Mouse (Mus musculus) heart, adult 2 months (tissue): Measurements from ENCODE around the gene Dusp27. TPM values are rescaled to one million over a fixed set of nuclear protein-coding genes. Genes with fewer than 3 reads are reported as not detected.

ENCODE experiments used
- DNase-seq, 2 experiments: peaks; one replicate each; pipeline ENCODE4 v3.0.0; 2021
- H3K27ac ChIP-seq: fragments of 200-600 bp; 2 replicates; pipeline ENCODE4 v1.8.1; 2022
- H3K27me3 ChIP-seq: fragments of 200-500 bp; 2 replicates; pipeline ENCODE4 v1.6.1; 2012; ENCODE audit warnings: mild to moderate bottlenecking, low read length, inconsistent platforms, mixed read lengths; ENCODE audit not compliant: control insufficient read depth, insufficient read depth
- H3K36me3 ChIP-seq: fragments of 200-500 bp; 2 replicates; pipeline ENCODE4 v1.6.1; 2012; ENCODE audit warnings: low read length, inconsistent platforms; ENCODE audit not compliant: control insufficient read depth, insufficient read depth
- H3K4me1 ChIP-seq: fragments of 200-500 bp; 2 replicates; pipeline ENCODE4 v1.6.1; 2011; ENCODE audit warnings: low read length; ENCODE audit not compliant: control insufficient read depth, insufficient read depth
- H3K4me3 ChIP-seq: fragments of 200-600 bp; 2 replicates; pipeline ENCODE4 v1.8.1; 2022
- H3K79me2 ChIP-seq: fragments of 200-500 bp; replicated peaks from 2 replicates; pipeline ENCODE4 v1.6.1; 2012; ENCODE audit warnings: mild to moderate bottlenecking, inconsistent platforms, low read length, moderate library complexity, mixed read lengths; ENCODE audit not compliant: control insufficient read depth, insufficient read depth
- H3K9ac ChIP-seq: fragments of 200-500 bp; 2 replicates; pipeline ENCODE4 v1.6.1; 2012; ENCODE audit warnings: low read depth, mild to moderate bottlenecking, control low read depth, inconsistent platforms, low read length, mixed read lengths
- CTCF ChIP-seq: fragments of 200-600 bp; IDR thresholded peaks from 2 replicates; pipeline ENCODE4 v1.8.1; 2022; ENCODE audit warnings: antibody characterized with exemption, mild to moderate bottlenecking, moderate library complexity
- EP300 ChIP-seq: fragments of 200-500 bp; IDR thresholded peaks from 2 replicates; pipeline ENCODE4 v1.6.1; 2011; ENCODE audit warnings: low read depth, low read length, control low read depth; ENCODE audit not compliant: insufficient read depth
- POLR2A ChIP-seq: fragments of 200-500 bp; IDR thresholded peaks from 2 replicates; pipeline ENCODE4 v1.6.1; 2011; ENCODE audit warnings: mild to moderate bottlenecking, low read depth, low read length, control low read depth; ENCODE audit not compliant: insufficient read depth
- WGBS: fragments of 180-500 bp; shearing (Covaris S2); methylation state at CpG from one replicate; pipeline ENCODE4 v1.1.7; 2018; 5-methylcytosine and 5-hydroxymethylcytosine counted together
- intact Hi-C: fragments of 180-260 bp; cut with DNase I; formaldehyde crosslinking; loops from one replicate; pipeline ENCODE4 v1.15.1; 2025
- polyA plus RNA-seq: library from polyadenylated mRNA; depleted of rRNA; stranded (reverse); fragments of >200 nt; gene quantifications from 2 replicates; pipeline ENCODE4 v1.2.3, GENCODE M21; 2012
- total RNA-seq, 2 experiments: library from RNA; stranded (reverse); gene quantifications; 2 replicates each; pipeline ENCODE4 v1.2.3; 2021

The Dusp27 gene
- total and polyA plus RNA-seq, 3 experiments: 9.4 to 42.1 (median 37.3) TPM

DNA sequence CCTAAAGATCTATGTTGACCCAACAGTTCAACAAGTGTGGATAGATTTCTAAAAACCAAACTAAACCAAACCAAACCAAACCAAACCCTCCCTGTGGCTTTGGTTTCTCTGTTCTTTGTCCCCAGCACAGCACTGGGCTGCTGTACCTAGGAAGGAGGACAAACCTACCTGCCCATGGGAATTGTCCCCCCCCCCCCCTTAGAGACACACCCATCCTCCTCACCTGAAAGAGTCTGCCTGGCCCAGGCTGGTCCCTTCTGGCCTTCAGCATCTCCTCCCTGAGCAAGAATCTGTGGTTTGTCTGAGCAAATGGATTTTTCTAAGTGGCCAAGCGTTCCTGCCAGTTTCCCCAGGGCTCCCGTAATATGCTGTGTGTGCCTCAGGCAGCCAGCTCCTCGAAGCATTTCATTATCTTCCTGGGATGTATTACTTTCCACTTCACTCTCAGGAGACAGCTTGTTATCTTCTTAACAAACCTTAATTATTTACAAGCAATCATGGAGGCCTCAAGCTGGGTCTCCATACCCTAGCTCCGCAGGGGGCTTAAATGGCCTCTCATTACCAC lies 12.0 kb upstream of the Dusp27 start:
- Histone ChIP-seq H3K4me1 (no peaks in the 10 kb centered on the region), H3K27me3 (no peaks in the 10 kb centered on the region), H3K4me3 (no peak overlapping the region), H3K79me2 (no peaks in the 10 kb centered on the region), H3K9ac (no peak overlapping the region), H3K27ac (no peak overlapping the region), H3K36me3 (no peaks in the 10 kb centered on the region)
- 74% methylated on average over 4 of the region's 4 CpGs for WGBS
- intact Hi-C loops: no loop called here
- TF ChIP-seq CTCF (no peak), EP300 (no peak), POLR2A (no peak)
- no peak for DNase-seq

DNA sequence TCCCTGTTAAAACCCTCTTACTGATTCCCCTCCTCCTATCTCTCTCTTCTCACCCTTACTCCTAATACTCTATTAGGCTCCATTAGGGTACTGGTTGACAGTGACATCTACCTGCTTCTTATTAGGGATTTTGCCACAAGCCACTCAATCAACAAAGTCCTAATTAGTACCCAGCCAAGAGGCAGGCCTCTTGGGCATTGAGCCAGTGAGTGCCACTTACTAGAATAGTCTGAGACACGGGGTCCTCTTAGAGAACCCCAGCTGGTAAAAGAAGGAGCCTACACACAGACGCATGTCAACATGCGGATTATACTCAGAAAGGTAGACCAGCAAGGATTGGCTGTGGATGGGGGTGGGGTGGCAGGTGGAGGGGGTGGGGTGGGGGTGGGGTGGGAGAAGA lies 11.4 kb upstream of the Dusp27 start:
- no peak for DNase-seq
- no peaks in the 10 kb centered on the region for H3K36me3 ChIP-seq
- H3K27me3 ChIP-seq: no peaks in the 10 kb centered on the region
- no peak overlapping the region for H3K4me3 ChIP-seq
- TF ChIP-seq EP300: no peak
- TF ChIP-seq POLR2A: no peak
- no peak for TF ChIP-seq CTCF
- intact Hi-C loops: no loop called here
- H3K9ac ChIP-seq: no peak overlapping the region
- no peaks in the 10 kb centered on the region for H3K79me2 ChIP-seq
- no peak overlapping the region for H3K27ac ChIP-seq
- 91% methylated on average over 3 of the region's 3 CpGs for WGBS
- no peaks in the 10 kb centered on the region for H3K4me1 ChIP-seq

DNA sequence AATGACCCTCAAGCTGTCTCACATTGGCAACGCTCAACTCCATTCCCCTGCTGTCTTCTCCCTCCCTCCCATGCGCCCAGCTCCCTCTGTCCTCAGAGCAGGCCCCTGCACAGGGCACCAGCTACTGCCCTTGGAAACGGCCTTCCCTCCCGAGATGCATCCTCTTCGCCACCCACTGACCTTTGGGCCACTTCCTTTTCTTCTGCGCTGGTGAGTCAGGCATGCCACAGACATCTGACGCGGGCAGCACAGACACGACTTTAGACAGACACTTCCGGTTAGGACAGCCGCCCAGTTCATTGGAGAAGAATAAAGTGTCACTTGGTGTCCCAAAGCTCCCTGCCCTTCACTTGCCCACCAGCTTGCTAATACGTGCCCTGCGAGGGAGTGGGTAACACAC lies 10.4 kb upstream of the Dusp27 start:
- no peak overlapping the region for H3K27ac ChIP-seq
- peak in 1 of 2 experiments; percentile 44 for DNase-seq
- H3K4me3 ChIP-seq: no peak overlapping the region
- H3K9ac ChIP-seq: no peak overlapping the region
- WGBS: 28% methylated on average over 13 of the region's 13 CpGs
- TF ChIP-seq CTCF (no peak), POLR2A (no peak), EP300 (no peak)
- intact Hi-C loops: no loop called here
- no peaks in the 10 kb centered on the region for H3K27me3 ChIP-seq
- H3K4me1 ChIP-seq: no peaks in the 10 kb centered on the region
- no peaks in the 10 kb centered on the region for H3K79me2 ChIP-seq
- no peaks in the 10 kb centered on the region for H3K36me3 ChIP-seq

DNA sequence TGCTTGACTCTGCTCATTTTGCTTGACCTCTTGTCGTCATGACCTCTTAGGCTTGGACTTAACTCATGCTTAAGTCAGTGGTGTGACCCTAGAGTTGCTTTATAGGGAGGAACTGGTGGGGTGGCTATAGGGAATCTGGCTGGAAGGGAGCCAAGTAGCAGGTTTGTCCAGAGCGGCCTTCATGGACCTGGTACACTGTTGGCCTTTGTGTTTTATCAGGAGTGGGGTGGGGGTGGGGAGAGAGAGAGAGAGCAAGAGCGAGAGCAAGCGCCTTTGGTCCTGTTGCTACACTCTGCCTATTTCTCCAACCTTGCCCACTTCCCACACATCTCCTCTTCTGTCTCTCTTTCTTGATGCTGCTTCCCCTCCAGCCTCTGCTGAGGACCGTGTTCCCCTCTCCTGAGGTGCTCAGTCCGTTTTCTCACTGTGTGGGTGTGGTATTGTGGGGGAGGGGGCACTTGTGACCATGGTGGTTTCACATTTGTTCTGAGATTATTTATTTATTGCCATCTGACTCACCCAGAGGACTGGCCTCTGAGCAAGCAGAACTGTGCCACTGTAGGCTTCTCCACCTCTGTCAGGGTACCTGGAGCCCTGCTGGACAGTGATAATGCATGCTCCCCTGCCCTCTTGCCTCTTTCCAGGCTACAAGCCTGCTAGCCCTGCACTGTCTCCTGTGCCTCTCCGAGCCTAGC lies 9.7 kb upstream of the Dusp27 start:
- Histone ChIP-seq H3K27ac (no peak overlapping the region), H3K27me3 (no peaks in the 10 kb centered on the region), H3K36me3 (no peaks in the 10 kb centered on the region), H3K4me3 (no peak overlapping the region), H3K9ac (no peak overlapping the region), H3K4me1 (no peaks in the 10 kb centered on the region), H3K79me2 (no peaks in the 10 kb centered on the region)
- intact Hi-C loops: no loop called here
- TF ChIP-seq EP300: no peak
- no peak for TF ChIP-seq POLR2A
- TF ChIP-seq CTCF: no peak
- 67% methylated on average over 7 of the region's 7 CpGs for WGBS
- no peak for DNase-seq

DNA sequence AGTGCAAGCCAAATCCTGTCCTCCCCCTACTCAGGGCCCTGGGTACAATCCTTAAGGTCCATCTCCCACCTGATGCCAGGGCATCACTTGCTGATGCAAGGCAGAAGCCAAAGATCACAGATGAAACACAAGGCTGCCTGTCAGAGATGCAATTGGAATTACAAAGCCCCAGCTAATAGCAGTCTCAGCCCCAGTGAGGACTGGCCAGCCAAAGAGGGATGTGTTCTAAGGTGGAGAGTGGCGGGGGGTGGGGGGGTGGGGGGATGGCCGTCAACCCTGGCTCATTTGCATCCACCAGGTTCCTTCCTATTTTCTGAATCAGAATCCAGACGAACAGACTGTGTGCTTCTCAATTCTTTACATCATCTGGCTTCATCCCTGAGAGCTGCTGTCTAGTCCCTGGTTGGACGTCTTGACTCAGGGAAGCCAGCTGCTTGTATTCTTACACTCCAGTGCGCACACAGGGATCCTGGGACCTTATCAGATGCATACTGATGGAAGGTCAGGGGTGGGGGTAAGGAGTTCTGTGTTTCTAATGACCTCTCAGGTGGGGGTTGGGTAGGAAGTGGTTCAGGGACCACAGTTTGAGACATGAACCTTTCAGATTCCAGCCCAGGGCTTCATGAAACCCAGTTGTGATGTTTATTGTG lies 7.5 kb upstream of the Dusp27 start:
- no peak overlapping the region for H3K9ac ChIP-seq
- no peaks in the 10 kb centered on the region for H3K79me2 ChIP-seq
- DNase-seq: no peak
- no peak overlapping the region for H3K4me3 ChIP-seq
- H3K4me1 ChIP-seq: no peaks in the 10 kb centered on the region
- WGBS: 54% methylated on average over 5 of the region's 5 CpGs
- no peak for TF ChIP-seq POLR2A
- no peak for TF ChIP-seq CTCF
- no peak for TF ChIP-seq EP300
- H3K36me3 ChIP-seq: no peaks in the 10 kb centered on the region
- intact Hi-C loops: no loop called here
- no peaks in the 10 kb centered on the region for H3K27me3 ChIP-seq
- H3K27ac ChIP-seq: no peak overlapping the region

DNA sequence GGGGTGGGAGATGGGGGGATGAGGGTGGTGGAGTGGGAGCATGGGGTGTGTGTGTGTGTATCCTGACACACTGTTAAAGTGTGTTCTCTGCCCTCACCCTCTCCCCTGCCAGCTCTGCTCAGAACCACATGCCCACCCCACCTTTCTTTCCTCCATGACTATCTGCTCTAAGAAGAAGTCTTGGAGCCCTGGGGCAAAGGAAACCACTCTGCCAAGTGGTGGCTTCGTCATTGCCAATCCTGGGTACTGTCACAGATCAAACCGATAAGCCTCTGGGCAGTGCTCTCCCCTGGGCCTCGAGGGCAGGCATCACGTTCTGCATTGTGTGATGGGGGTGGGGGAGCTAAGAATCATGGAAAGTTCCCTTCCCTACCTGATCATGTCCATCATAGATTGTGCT lies 4.6 kb upstream of the Dusp27 start:
- WGBS: 72% methylated on average over 4 of the region's 4 CpGs
- no peak overlapping the region for H3K27ac ChIP-seq
- peaks cover 2% of the 10 kb centered on the region; the same call in 1 of the 2 replicates for H3K4me1 ChIP-seq
- TF ChIP-seq CTCF (no peak), EP300 (no peak), POLR2A (no peak)
- no peak overlapping the region for H3K4me3 ChIP-seq
- H3K79me2 ChIP-seq: no peaks in the 10 kb centered on the region
- DNase-seq: no peak
- intact Hi-C loops: no loop called here
- no peak overlapping the region for H3K9ac ChIP-seq
- no peaks in the 10 kb centered on the region for H3K27me3 ChIP-seq
- H3K36me3 ChIP-seq: no peaks in the 10 kb centered on the region
